Mouse (Mus musculus): Measurements from ENCODE around the gene Amotl1.

Gene Amotl1

DNA sequence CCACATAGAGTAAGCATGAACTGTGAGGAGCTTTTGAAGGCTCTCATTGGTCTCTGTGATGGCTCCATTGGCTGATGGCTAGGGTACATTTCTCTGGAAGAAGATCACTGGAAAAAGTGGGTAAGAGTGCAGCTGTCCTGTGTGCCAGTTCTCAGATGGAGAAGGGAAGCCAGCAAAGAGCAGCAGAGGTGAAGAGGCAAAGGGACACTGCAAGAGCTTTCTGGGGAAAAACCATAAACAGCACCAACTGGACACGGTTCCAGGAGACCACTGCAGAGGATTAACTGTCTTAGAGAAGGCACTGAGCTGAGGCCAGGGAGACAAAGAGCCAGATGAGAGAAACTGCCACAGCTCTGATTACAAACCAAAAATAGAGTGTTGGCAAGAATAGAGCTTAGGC is 7.9 kb upstream of the Amotl1 start:
- ChIA-PET POLR2A (interaction anchor here in 1 of 4 experiments (1.3 kb wide), 1 partner anchor 11 kb away, joined by 3 read pairs; no protein-coding TSS in a partner anchor), CTCF (interaction anchor here in 3 of 4 experiments (1.1 to 3.5 kb wide), 4 partner anchors 46 to 129 kb away, joined by 3 to 11 read pairs (median 6); no protein-coding TSS in a partner anchor)

DNA sequence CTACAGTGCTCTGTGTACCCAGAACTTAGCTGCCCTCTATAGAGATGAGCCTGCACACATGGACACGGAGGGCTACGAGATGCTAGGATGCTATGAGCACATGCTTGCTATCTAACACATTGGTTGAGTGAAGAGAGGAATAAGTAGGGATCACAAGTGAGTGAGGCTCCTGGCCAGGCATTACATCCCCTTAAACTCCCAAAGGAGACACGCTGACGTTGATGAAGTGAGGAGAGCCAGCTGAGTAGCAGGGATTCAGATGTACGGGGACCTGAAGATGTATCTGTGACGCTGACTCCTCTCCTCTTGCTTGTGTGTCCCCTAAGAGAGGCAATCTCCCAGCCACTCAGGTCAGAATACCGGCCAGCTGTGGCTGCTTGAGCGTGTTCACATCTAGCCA is 3.0 kb upstream of the Amotl1 start:
- CTCF ChIA-PET = interaction anchor here in 1 of 4 experiments (0.9 kb wide), 1 partner anchor 51 kb away, joined by 4 read pairs; no protein-coding TSS in a partner anchor
- POLR2A ChIA-PET = interaction anchor here in 1 of 4 experiments (1.8 kb wide), 1 partner anchor 15 kb away, joined by 4 read pairs; no protein-coding TSS in a partner anchor

DNA sequence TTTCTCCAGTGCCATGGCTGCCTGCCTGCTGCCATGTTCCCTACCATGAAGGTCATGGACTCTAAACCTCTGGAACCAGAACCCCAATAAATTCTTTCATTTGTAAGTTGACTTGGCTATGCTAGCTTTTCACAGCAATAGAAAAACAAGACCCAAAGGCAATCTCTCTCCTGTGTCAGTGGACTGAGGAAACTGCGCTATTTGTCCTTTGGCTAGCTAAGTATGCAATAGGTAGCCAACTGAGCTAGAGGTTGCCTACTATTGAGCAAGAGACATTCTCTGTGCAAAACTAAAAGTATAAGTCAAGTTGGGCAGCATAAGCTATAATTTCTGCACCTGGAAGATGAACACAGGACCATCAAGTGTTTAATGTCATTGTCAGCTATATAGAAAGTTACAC is 1.8 kb upstream of the Amotl1 start:
- ChIA-PET POLR2A (interaction anchor here in 2 of 4 experiments (0.9 to 1.8 kb wide), 2 partner anchors 13 to 16 kb away, joined by 3 to 4 read pairs; no protein-coding TSS in a partner anchor), CTCF (no interaction called here)

DNA sequence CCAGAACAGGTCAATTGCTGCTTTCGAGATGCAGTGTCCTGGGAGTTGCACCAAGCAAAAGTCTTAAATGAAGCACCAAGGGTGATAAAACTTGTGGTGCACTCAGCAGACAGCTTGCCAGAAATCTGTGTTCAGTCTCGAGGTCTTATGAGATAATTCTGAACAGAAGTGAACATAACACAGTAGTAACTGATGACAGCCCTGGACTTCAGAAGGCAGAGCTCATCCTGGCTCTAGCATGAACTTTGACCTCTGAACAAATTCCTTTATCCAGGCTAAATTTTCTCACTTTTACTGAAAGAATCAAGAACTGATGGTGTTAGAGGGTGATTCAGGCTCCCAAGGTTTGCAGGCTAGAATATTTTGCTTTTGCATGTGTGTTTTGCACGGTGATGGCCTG is 1.2 kb upstream of the Amotl1 start:
- ChIA-PET CTCF (no interaction called here), POLR2A (no interaction called here)

DNA sequence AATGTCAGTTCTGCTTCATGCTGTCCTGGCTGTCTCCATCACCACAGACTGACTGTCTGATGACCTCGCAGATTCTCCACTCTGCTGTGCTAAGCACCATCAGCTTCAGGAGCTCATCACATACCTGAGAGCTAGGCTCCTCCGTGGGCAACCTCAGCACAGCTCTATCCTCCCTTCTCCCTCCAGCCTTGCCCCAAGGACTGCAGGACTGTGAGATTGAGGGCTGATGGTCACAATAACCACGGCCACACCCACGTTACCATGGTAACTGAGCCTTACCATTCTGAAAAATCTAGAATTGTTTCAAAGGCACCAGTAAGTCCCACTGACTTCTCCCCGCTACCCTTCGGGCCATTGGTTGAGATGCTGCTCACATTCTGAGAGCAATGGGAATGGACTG is 1.5 kb downstream of the Amotl1 start:
- ChIA-PET CTCF (interaction anchor here in 3 of 4 experiments (0.7 to 2.0 kb wide), 5 partner anchors 11 to 56 kb away, joined by 4 to 7 read pairs (median 5); no protein-coding TSS in a partner anchor), POLR2A (interaction anchor here in 3 of 4 experiments (1.0 to 4.3 kb wide), 6 partner anchors 9 to 119 kb away, joined by 3 to 18 read pairs (median 6); no protein-coding TSS in a partner anchor)

DNA sequence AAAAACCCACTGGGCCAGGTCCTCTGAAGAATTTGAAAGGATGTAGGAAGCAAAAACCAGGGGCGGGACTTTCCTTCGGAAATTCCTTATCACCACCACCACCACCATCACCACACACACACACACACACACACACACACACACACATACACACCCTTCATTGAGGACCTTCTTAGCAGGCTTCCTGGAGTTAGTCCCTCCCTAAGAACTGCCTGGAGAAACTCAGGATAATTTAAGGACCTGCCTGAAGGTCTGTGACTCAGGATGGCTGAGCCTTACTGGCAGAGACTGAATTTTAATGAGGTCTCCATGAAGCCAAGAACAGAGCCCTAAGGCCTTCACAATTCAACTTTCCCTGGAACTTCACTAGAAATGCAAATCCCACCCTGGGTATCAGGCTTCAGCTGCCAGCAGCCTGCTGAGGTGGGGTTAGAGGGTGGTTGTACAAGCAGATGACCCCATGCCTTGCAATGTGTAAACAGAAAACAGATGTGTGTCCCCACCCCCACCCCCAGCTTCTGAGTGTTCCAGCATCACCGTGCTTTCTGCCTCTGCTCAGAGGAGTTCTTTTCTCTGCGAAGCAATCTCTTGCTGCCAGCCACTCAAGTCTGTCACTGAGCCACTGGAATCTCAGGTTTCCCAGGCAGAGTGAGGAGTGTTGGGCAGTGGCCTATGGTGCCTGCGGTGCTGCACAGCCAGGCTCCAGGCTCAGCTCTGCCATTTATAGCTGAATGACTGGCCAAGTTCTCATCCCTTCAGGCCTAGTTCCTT is 2.4 kb downstream of the Amotl1 start:
- ChIA-PET CTCF (interaction anchor here (0.7 to 2.1 kb wide), 7 partner anchors 12 to 56 kb away, joined by 3 to 7 read pairs (median 5); no protein-coding TSS in a partner anchor), POLR2A (interaction anchor here in 3 of 4 experiments (0.6 to 4.3 kb wide), 14 partner anchors 8 to 142 kb away, joined by 3 to 18 read pairs (median 6); partner anchors contain the start of gene Cwc15 (in 1 of the 3))

DNA sequence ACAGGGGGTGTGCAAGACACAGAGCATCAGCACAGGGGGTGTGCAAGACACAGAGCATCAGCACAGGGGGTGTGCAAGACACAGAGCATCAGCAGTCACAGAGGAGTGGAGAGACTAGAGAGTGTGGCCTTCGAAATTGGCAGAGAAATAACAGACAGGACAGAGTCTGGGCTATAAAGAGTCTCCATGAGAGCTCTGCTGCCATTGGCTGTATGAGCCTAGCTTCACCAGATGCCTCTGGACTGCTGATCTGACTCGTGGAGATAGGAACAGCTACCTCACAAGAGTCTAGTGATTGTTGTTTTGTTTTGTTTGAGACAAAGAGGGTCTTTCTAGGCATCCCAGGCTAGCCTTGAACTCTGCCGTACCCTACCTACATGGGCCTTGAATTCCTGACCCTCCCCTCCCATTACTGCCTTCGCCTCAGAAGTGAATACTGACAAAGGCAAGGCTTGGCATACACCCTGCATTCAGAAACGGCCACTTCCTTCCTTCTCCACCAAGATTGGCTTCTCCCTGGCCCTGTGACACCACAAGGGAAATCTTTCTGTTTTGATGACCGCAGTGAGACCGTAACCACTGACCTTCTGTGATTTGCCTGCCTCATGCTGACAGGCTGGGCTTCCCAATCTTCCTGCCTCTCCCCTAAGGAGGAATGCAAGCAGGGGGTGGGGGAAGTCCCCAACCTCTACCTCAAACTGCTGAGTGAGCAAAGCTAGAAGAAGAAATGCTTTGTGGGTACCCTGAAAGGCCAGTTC is 3.4 kb downstream of the Amotl1 start:
- CTCF ChIA-PET = interaction anchor here in 3 of 4 experiments (0.6 to 2.1 kb wide), 4 partner anchors 13 to 140 kb away, joined by 3 to 6 read pairs (median 4); no protein-coding TSS in a partner anchor
- POLR2A ChIA-PET = interaction anchor here in 3 of 4 experiments (0.7 to 4.3 kb wide), 16 partner anchors 9 to 141 kb away, joined by 3 to 18 read pairs (median 4); partner anchors contain the start of genes Cwc15 (in 2 of the 3) and Kdm4d (in 2 of the 3)

DNA sequence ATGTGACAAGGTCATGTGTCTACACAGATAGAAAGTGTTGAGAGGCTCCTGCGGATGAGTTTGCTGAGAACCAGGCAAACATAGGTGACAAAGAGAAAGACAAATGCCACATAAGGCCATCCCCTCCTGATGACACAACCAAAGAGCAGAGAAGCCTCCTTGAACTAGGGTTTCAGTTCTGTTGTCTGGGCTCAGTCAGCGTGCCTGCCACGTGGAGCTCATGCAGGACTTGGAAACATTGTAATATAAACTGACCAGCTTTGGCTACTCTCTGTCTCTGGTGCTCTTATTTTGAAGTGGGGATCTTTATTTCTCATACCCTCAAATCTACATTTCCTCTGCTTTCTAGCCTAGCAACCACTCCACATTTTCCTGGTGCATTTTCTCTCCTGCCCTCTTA is 8.6 kb downstream of the Amotl1 start:
- ChIA-PET CTCF (no interaction called here), POLR2A (interaction anchor here in 1 of 4 experiments (0.8 to 1.5 kb wide), 2 partner anchors 9 to 26 kb away, joined by 3 to 4 read pairs; partner anchors contain the start of gene Amotl1)

DNA sequence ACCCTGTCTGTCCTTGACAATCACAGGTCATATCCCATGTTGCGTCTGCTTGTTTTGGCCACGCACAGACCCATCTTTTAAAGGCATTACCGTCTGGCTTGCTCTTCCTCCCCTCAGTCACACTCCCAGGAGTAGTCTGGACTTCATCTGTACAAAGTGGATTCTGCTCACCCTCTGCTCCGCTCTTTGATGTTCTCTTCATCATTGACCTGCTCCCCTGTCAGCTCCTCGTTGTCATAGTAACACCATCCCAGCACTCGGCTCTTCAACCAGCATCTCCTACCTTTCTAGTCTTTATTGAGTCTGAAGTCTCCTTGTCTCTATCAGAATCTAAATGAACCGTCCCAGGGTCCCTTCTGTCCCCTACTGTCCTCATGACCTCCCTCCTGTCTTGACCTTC is 9.3 kb downstream of the Amotl1 start:
- CTCF ChIA-PET = interaction anchor here in 1 of 4 experiments (2.1 kb wide), 1 partner anchor 63 kb away, joined by 6 read pairs; no protein-coding TSS in a partner anchor
- POLR2A ChIA-PET = interaction anchor here in 2 of 4 experiments (0.6 to 1.5 kb wide), 3 partner anchors 27 to 323 kb away, joined by 3 to 4 read pairs (median 4); partner anchors contain the start of gene Kdm4d (in 1 of the 2)

DNA sequence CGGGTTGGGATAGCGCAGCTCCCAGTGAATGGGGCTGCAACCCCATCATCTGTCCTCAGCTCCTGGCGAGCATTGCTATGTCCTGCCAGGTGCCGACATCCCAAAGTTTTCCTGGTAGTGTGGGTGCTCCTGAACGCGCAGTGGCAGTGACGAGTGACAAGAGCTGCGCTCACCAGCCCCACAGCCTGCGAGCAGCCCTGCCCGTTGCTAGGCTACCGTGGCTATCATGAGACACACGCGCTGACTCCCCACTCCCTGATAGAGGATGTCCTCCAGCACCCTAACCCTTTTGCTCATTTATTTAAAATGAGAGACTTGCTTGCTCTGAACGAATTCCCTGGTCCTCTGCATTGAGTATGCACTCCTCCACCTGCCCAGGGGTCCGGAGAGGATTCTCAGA is 10.7 kb downstream of the Amotl1 start:
- ChIA-PET CTCF (interaction anchor here in 1 of 4 experiments (2.1 kb wide), 1 partner anchor 65 kb away, joined by 6 read pairs; no protein-coding TSS in a partner anchor), POLR2A (interaction anchor here in 2 of 4 experiments (1.2 to 2.8 kb wide), 3 partner anchors 9 to 42 kb away, joined by 3 to 13 read pairs (median 3); no protein-coding TSS in a partner anchor)

DNA sequence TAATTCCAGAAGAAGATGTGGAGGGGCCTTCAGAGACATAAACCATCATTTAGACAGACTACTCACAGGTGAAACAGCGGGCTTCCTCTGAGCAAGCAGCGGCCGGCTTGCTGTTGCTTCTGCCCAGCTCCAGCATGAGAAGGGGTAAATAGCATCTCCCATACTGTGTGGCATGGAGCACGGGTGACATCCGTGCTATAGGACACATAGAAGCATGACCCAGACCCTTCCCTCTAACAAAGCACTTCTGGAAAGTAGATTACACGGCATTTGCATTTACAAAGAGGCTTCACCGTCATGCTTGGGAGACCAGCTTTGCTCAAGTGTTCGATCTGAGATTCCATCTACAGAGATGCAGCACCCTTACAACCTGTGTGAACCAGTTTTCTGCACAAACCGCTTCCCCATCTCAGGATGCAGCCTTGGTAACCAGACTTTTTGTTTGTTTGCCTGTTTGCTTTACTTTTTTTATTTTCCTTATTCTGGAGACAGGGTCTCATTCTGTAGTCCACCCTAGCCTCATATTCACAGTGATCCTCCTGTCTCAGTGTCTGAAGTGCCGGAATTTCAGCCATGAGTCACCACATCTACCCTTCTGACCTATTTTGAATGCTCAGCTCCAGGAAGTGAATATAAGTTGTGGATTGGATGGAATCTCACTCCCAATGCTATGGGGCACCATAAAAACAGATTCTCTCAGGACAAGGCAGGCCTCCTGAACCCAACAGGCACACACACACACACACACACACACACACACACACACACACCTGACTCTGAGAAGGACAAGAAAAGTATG is 12.3 kb downstream of the Amotl1 start:
- POLR2A ChIA-PET = interaction anchor here in 3 of 4 experiments (0.6 to 2.8 kb wide), 17 partner anchors 8 to 805 kb away, joined by 3 to 18 read pairs (median 3); partner anchors contain the start of genes Cwc15 (in 1 of the 3), Fam76b (in 1 of the 3) and Kdm4d (in 1 of the 3)

DNA sequence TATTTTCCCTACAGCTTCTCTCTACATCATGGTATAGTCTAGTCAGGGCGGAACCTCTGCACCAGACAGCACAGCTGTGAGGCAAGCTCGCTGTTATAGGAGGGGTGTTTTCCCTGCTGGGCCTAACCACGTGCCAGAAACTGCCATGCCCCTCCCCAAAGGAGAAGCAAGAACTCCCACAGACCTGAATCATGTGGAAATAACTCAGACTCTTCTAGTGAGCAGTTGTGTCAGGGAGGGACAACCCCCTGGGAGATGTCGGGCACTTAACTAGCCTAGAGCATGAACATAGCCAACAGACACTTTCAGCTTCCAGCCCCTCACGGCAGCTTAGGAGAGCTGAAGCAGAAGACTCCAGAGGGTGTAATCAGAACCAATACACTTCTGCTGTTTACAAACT is 13.1 kb downstream of the Amotl1 start:
- POLR2A ChIA-PET = interaction anchor here in 3 of 4 experiments (0.6 to 2.8 kb wide), 19 partner anchors 9 to 804 kb away, joined by 3 to 18 read pairs (median 3); partner anchors contain the start of genes Cwc15 (in 1 of the 3), Fam76b (in 1 of the 3) and Kdm4d (in 1 of the 3)
- CTCF ChIA-PET = interaction anchor here in 3 of 4 experiments (0.5 to 1.7 kb wide), 4 partner anchors 9 to 1437 kb away, joined by 4 to 8 read pairs (median 6); no protein-coding TSS in a partner anchor

More for the DNA sequence above, 12.3 kb downstream of the Amotl1 start:
- CTCF ChIA-PET = interaction anchor here in 3 of 4 experiments (0.5 to 1.7 kb wide), 3 partner anchors 22 to 1438 kb away, joined by 4 to 8 read pairs (median 7); no protein-coding TSS in a partner anchor

DNA sequence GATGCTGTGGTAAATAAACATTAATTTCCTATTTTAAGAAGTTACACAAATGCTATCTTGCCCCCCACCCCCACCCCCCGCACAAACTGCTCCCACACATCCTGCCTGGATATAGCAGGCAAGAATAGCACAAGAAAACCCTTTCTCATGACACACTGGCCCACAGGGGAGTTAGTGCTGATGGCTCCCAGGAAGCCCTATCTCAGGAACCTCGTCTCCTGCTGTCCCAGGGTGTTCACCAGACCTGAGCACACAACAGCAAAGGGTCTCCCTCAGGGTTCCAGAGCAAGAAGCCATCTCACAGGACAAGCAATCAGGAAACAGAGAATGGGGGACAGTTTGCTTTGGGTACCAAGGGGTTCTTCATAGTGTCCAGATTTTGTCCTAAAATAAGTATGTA is 17.3 kb downstream of the Amotl1 start:
- POLR2A ChIA-PET = no interaction called here

DNA sequence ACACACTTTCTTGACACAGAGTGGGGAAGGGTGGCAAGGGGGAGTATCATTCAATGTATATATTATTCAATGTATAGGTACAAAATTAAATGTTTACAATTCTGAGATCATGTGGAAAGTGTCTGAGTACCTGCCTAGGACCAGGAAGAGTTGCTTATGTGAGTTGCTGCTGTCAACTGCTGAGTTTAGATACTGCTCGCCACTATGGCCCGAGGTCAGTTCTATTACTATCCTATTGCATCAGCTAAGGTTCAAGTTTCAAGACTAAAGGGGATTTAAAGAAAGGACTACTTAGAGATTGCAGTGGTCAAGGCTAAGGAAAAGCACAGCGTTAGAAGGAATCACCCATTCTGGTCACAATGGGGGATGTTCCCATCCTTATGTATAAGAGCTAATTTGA is 18.9 kb downstream of the Amotl1 start:
- POLR2A ChIA-PET = interaction anchor here in 1 of 4 experiments (0.6 kb wide), 1 partner anchor 19 kb away, joined by 4 read pairs; the partner anchor contains the start of gene Amotl1
- CTCF ChIA-PET = no interaction called here

More for the DNA sequence above, 17.3 kb downstream of the Amotl1 start:
- CTCF ChIA-PET = no interaction called here

DNA sequence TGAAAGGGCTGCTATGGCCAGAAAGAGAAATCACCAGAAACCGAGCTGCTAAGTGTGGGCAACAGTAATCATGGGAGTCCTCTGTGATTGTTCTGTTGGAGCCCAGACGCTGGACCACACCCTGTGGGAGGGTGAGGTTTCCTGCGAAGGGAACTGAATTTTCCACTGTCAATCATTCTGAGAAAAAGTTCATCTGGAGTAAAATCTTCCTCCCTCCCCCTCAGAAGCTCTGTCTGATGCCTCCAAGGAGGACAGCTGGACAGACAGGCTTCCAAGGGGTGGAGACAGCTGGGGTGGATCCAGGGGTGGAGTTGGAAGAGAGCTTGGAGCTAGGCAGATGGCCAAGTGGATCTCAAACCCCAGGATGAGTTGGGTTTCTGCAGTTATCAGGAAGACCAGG is 19.8 kb downstream of the Amotl1 start:
- ChIA-PET POLR2A (interaction anchor here in 2 of 4 experiments (0.6 to 1.6 kb wide), 3 partner anchors 9 to 300 kb away, joined by 3 to 4 read pairs (median 3); no protein-coding TSS in a partner anchor), CTCF (interaction anchor here in 1 of 4 experiments (0.6 kb wide), 1 partner anchor 149 kb away, joined by 3 read pairs; no protein-coding TSS in a partner anchor)

DNA sequence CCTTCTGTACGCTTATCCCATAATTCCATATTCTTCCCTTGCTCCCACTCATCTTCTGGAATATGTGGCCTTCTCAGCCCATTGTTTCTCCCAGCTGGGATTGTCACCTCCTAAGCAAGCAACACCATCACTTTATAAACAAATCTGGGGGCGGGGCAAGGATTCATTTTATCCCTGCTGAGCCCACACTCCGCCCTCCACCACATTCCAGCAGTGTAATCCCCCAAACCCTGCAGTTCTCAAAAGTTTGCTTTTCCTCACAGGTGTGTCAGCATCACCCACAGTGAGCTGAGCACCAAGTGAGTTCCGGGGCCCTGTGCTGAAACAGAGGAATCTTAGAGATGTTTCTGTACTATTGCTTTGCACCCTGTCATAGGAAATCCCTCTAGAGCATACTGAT is 20.9 kb downstream of the Amotl1 start:
- CTCF ChIA-PET = no interaction called here
- POLR2A ChIA-PET = interaction anchor here in 1 of 4 experiments (1.6 kb wide), 1 partner anchor 11 kb away, joined by 3 read pairs; no protein-coding TSS in a partner anchor

DNA sequence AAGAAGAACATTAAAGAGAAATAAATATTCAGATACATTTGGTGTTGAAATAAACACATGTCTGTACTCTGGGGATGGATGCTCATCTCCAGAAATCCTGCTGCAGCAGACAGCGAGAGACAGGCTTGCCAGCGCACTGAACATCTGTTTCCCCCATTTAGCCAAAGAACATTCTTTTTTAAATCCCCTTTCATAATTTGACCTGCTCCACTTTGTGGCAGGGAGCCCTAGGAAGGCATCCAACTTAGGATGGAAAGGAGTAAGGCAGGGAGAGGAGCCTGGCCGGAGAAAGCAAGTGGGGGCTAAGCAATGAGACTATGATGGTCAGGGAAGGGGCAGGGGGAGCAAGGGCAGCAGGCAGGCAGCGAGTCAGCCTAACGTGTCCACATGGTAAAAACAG is 21.6 kb downstream of the Amotl1 start:
- ChIA-PET POLR2A (interaction anchor here in 1 of 4 experiments (0.6 to 1.5 kb wide), 2 partner anchors 9 to 508 kb away, joined by 4 to 8 read pairs; no protein-coding TSS in a partner anchor), CTCF (no interaction called here)

Data from embryonic stem cell, embryonic (primary cell).